Mouse (Mus musculus) left cerebral cortex, postnatal 14 days (tissue): Measurements from ENCODE around the gene Elovl6. TPM values are rescaled to one million over a fixed set of nuclear protein-coding genes. Genes with fewer than 3 reads are reported as not detected.

Experiments
- DNase-seq, 2 experiments: peaks; one replicate each; pipeline ENCODE4 v3.0.0; 2021 to 2022; ENCODE audit warnings: low spot score in 2 of 2, mixed read lengths in 1 of 2
- intact Hi-C: fragments of 180-260 bp; cut with DNase I; formaldehyde crosslinking; loops from one replicate; pipeline ENCODE4 v1.15.1; 2025
- microRNA-seq, 2 experiments: library from miRNA; unstranded; fragments of <30 nt; microRNA quantifications; one replicate each; pipeline ENCODE4 v1.2.0; 2022
- total RNA-seq, 2 experiments: library from RNA; stranded (reverse); gene quantifications; 2 replicates each; pipeline ENCODE4 v1.2.3; 2021

Gene Elovl6
- total RNA-seq, 2 experiments from 2014 or later: 40.4 to 45.3 TPM

DNA sequence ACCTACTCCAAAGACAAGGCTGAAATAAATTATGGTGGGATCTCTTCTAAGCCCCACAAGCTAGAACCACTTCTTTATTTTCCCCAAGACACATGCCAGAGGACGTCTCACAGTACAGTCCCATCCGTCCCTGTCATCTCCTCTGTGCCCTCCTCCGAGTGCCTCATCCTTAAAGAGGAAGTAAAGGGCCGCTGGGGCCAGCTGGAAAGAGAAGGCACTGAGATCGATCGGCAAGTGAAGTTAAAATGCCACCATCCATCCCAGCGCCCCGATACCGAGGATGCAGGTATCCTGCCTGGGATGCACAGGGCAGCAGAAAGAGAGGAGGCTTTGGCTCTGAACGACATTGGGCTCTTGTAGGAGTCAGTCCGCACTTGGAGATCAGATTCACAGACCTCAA lies 125.6 kb downstream of the Elovl6 start:
- DNase-seq: no peak
- intact Hi-C loops: no loop called here

DNA sequence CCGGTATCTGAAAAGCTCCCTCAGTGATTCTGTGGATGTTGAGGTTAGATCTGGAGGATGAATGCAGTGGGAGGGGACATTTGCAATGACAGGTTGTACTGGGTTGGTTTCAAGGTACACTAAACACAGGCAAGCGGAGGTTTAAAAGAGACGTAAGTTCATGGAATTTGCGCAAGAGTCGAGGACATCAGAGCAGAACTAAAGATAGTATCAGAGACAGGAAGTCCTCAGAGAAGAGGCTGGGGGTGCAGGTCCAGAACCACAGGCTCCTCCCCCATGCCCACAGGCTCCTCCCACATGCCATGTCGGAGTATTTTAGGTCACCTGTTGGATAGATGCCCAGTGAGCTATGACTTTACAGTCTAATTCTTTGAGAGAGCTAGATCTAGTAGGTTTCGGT lies 126.6 kb downstream of the Elovl6 start:
- no peak for DNase-seq
- intact Hi-C loops: no loop called here

DNA sequence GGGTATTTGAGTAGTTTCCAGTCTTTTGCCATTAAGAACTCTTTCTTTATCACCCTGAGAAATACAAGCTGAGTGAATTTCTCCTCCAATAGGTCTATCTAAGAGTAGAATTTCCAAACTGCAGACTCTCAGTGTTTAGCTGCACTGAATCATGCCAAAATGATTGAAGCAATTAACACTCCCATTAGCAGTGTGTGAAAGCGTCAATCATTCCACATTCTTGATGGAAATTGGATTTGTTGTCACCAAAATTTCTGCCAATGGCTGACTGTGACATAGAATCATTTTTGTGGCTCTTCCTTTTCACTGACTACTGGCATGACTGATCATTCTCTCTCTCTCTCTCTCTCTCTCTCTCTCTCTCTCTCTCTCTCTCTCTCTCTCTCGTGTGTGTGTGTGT lies 131.8 kb downstream of the Elovl6 start:
- no peak for DNase-seq
- intact Hi-C loops: no loop called here

DNA sequence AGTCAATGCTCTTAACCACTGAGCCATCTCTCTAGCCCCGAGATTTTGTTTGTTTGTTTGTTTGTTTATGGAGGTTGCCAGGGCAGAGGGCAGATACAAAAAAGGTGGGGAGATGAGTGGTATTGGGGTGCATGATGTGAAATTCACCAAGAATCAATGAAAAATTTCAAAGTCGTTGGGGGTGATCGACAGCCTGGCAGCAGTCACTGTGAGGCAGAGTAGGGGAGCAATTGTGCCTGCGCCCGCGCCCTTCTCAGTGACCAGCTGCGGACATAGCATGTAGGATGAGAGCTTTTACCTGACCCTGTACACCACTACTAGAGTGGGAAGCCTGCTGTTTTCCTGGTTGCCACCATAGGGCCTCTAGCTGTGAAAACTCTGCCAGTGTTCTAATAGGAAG lies 143.8 kb downstream of the Elovl6 start:
- intact Hi-C loops: no loop called here
- DNase-seq: no peak

DNA sequence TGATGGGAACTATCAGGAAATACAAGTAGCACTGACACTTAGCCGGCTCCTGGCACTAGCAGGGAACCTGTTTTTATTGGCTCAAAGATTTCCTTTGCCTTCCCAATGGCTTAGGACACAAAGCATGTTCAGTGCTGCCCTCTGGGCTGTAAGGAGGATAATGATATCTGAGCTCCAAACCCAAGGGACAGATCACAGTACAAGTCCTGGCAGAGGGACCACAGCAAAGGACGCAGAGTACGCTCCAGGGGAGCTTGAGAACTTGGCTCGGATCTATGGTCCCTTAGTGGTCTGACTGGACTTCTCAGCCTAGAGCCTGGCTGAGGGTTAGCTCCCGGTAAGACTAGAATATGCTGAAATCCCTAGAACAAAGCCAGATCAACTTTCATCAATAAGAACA lies 148.1 kb downstream of the Elovl6 start:
- peak in 1 of 2 experiments; percentile 30 for DNase-seq
- intact Hi-C loops: loop anchor here (5.0 kb wide), 2 partner anchors 38 to 148 kb away; partner anchors contain the start of gene Elovl6

DNA sequence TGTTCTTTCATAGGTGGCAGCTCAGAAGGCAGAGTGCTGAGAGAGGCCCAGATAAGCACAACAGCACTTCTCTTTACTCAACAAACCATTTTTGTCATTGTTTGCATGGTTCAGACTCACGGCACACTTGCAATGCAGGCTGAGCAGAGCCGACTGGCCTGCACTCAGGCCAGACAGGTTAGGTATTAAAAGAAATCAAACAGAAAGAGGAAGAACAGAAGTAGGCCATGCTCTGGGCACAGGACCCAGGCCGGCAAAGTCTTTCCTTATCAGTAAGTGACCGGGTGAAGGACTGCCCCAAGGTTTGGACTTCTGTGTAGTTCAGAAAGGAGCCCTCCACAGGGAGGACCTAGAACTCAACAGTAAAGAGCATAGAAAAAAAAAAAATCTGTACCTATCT lies 149.7 kb downstream of the Elovl6 start:
- intact Hi-C loops: loop anchor here (5.0 kb wide), 2 partner anchors 40 to 150 kb away; partner anchors contain the start of gene Elovl6
- no peak for DNase-seq

DNA sequence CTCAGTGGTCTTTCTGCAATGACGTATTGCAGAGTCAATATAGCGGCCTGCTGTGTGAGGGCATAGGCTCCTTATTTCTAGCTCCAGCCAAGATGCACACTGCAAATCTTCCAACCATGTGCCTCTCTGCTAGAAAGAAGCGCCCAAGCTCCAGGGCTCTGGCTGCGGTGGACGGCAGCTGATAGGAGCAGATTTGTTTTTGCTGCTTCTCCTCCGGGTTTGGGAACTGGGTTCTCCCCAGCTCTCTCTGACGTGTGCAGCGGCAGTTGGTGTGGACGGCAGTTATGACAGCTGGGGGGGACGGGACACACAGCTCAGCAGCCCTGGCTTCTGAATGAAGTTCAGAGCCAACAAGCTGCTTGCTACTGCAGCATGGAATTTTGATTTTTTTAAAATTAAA lies 150.2 kb downstream of the Elovl6 start:
- intact Hi-C loops: loop anchor here (5.0 kb wide), 2 partner anchors 40 to 150 kb away; partner anchors contain the start of gene Elovl6
- DNase-seq: peak; percentile 45 to 57

DNA sequence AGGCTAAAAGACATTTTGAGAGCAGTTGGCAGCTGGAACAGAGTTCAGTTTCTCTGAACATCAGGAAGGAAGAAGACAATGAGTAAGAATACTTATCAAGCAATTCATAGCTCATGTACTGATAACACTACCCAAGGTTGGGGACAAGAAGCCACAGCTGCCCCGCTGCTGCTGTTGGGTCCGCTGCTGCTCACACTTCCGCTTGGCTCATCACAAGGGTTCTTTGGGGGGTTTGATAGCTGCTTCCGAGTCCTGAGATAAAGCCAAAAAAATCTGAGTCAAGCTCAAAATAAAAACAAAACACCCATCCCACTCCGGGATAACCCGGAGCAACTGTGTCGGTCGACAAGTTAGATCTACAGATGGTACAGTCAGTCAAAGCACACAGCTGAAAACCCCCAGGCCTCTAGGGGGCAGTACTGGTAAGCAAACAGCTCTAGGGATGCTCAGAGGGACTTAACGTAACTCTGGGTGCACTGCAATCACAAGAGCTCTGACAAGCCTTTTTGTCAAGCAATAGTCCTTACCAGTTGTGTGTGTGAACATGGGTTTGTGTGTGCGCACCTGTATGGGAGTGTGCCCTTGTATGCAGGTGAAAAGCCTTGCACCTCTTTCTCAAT lies 151.0 kb downstream of the Elovl6 start:
- DNase-seq: peak in 1 of 2 experiments; percentile 55

DNA sequence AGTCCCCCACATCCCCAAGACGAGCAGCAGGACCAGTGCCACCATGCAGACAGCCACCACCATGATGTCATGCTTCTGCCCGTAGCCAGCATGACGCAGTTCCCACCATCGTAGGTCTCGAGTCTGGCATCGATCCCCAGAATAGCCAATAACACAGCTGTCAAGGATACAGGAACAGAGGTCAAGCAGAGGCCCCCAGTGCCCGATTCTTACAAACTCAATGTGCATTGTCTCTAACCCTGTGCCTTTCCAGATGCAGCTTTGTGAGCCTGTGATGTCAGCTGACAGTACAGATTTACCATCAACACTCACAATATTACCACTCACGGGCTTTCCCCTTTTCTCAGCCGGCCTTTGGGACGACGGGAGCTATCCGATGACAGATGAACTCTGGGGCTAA lies 154.0 kb downstream of the Elovl6 start:
- intact Hi-C loops: loop anchor here (2.0 to 5.0 kb wide), 2 partner anchors 264 to 377 kb away; no protein-coding TSS in a partner anchor
- no peak for DNase-seq

More for the DNA sequence above, 151.0 kb downstream of the Elovl6 start:
- intact Hi-C loops: loop anchor here (5.0 kb wide), 2 partner anchors 41 to 151 kb away; partner anchors contain the start of gene Elovl6

DNA sequence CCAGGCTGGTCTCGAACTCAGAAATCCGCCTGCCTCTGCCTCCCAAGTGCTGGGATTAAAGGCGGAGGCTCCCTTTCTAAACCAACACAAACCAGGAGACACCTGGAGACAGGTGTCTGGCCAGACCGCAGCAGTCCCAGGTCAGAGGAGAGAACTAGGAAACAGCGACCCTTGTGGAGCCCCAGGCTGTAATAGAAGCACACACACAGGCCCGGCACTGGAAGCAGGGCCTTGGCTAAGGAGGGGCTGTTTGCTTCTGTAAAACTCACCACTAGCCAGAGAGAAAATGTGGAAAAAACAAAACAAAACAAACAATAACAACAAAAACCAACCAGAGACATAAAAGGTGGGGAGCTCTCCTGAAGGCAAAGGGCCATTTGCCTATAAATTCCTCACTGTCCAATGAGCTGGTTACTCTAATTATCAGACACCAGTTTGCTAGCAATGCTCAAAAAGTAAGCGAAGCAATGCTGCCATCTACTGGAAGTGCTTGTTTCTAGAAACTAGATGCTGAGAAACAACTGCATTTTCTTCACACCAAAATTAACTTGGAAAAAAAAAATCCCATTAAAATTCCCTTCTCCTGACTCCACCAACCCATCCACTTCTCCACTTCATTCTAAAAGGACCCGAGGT lies 154.7 kb downstream of the Elovl6 start:
- DNase-seq: peak; percentile 81 to 87

DNA sequence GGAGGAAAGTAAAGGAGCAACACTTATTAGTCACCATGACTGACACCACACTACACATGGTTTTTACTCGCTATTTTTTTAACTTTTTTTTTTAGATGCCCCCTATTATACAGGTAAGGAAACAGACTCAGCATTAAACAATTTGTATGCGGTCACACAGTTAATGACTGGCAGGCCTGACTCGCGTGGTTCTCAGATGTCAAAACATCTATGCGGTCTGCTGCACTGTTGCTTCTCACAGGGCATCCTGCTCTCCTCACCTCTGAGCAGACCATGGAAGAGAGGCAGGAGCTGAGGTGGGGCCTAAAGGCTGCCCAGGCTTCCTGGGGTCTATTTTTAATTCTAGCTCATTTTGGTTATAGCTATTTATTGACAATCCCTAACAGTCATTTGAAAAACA lies 155.3 kb downstream of the Elovl6 start:
- intact Hi-C loops: loop anchor here (2.0 to 5.0 kb wide), 2 partner anchors 265 to 379 kb away; no protein-coding TSS in a partner anchor
- DNase-seq: no peak

More for the DNA sequence above, 154.7 kb downstream of the Elovl6 start:
- intact Hi-C loops: loop anchor here (2.0 to 5.0 kb wide), 2 partner anchors 265 to 378 kb away; no protein-coding TSS in a partner anchor

Small RNAs within 50 kb of the gene (microRNA-seq; reads per million reads assigned to microRNA genes)
- 0 reads per million in 2 experiments for gene Gm24515

Other genes starting within 250 kb of the Elovl6 start
- gene Enpep, start 199.6 kb upstream of the Elovl6 start, total RNA-seq: 1 to 10 TPM; 1.8 to 2.0 TPM
- gene Egf, start 223.0 kb downstream of the Elovl6 start, total RNA-seq: 1 to 10 TPM; 1.2 to 1.5 TPM